Mouse (Mus musculus): ENCODE measurements around the gene Fam160b1. TPM values are rescaled to one million over a fixed set of nuclear protein-coding genes. Genes with fewer than 3 reads are reported as not detected.

The Fam160b1 gene
- polyA plus RNA-seq (2016; fragmentation: Nextera tagmentation; extraction: Ambion mirVana) = 12.6 and 13.1 TPM in 2 replicates

GRCm38 (mm10) chr19:57360341-57361130, at the start of gene Fam160b1:
Gene Fam160b1 (plus strand): TSS chr19:57360680.
- 2% methylated on average over 70 of the region's 70 CpGs for WGBS
- peaks cover 63% of the 10 kb centered on the region for H3K4me1 ChIP-seq

DNA sequence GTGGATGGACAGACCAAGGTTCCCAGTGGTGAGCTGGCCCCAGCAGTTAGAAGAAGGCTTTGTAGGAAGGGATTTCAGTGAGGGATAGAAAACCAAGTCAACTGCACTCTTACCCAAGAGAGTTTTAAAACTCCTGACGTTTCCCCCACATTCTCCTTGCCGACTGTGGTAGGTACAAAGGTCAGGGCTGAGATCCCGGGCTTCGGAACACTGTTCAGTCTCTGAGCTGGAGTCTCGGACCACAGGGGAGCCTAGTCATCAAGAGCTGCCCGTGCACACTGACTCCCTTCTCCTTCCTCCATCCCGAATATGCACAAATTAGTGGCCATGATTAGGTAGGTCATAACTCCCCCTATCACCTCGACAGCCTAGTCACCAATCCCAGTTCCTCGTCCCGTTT, 47.3 kb upstream of the Fam160b1 start:
- H3K4me3 ChIP-seq = no peak overlapping the region
- no peaks in the 10 kb centered on the region for H3K36me3 ChIP-seq (replicated peaks)
- peaks cover 13% of the 10 kb centered on the region for H3K4me1 ChIP-seq
- H3K27me3 ChIP-seq (replicated peaks; ENCODE audit: low read depth, poor library complexity, severe bottlenecking) = peaks cover 57% of the 10 kb centered on the region
- WGBS = 78% methylated on average over 10 of the region's 10 CpGs
- H3K9me3 ChIP-seq = no peaks in the 10 kb centered on the region
- no peak for DNase-seq (ENCODE audit: low spot score)
- no peak overlapping the region for H3K27ac ChIP-seq (replicated peaks)

More at GRCm38 (mm10) chr19:57360341-57361130, at the start of gene Fam160b1:
- Histone ChIP-seq H3K27me3 (replicated peaks; ENCODE audit: low read depth, poor library complexity, severe bottlenecking) (no peaks in the 10 kb centered on the region), H3K36me3 (replicated peaks) (no peaks in the 10 kb centered on the region), H3K27ac (replicated peaks) (peak within 1 kb of the TSS; percentile 99), H3K4me3 (peak within 1 kb of the TSS; percentile 98), H3K9me3 (no peaks in the 10 kb centered on the region)
- peak; percentile 99 for DNase-seq (ENCODE audit: low spot score)

- Histone ChIP-seq H3K9me3 (no peaks in the 10 kb centered on the region), H3K4me1 (peaks cover 13% of the 10 kb centered on the region), H3K27ac (replicated peaks) (no peak overlapping the region), H3K4me3 (peak overlapping the region; percentile 62), H3K36me3 (replicated peaks) (no peaks in the 10 kb centered on the region), H3K27me3 (replicated peaks; ENCODE audit: low read depth, poor library complexity, severe bottlenecking) (peaks cover 57% of the 10 kb centered on the region)
- 80% methylated on average over 3 of the region's 3 CpGs for WGBS
- no peak for DNase-seq (ENCODE audit: low spot score)
These were observed 46.6 kb upstream of the Fam160b1 start for GRCm38 (mm10) chr19:57313891-57314345.

DNA sequence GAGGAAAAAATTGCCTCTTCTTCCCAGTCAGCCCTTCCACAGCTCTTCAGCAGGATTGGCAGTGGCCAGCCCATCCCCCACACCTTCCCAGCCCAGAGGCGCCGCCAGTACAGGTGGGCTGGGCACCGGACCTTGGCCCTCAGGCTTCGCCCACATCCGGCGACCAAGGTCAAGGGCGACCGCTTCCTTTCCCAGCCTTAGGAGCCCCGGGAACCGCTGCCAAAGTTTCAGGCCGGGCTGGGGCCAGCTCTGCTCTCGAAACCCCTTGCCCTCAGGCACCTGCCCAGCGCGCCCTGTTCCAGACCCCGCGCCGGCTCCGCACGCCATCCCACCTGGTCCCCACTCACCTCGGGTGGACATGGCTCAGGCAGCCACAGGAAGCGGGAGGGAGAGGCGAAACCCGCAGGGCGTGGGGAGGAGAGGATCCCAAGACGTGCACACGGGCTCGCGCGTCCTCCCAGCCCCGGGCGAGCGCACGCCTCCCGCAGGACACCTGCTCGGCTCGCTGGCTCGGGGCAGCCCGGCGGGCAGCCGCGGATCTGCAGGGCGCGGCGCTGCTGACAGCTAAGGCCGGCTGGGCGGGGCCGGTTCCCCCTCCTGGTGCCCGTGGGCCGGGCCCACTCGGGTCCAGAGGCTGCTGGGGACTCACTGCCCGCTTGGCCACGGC, 46.0 kb upstream of the Fam160b1 start, which contains the start of gene Ablim1:
Ablim1 (minus strand) TSS at position 574 of the 667 bp plus-strand sequence.
- no peaks in the 10 kb centered on the region for H3K36me3 ChIP-seq (replicated peaks)
- H3K4me1 ChIP-seq = peaks cover 13% of the 10 kb centered on the region
- WGBS = 2% methylated on average over 52 of the region's 52 CpGs
- no peaks in the 10 kb centered on the region for H3K9me3 ChIP-seq
- peaks cover 57% of the 10 kb centered on the region for H3K27me3 ChIP-seq (replicated peaks; ENCODE audit: low read depth, poor library complexity, severe bottlenecking)
- H3K4me3 ChIP-seq = peak within 1 kb of the TSS; percentile 62
- DNase-seq (ENCODE audit: low spot score) = peak; percentile 49
- peak within 1 kb of the TSS; percentile 71 for H3K27ac ChIP-seq (replicated peaks)

- Histone ChIP-seq H3K27ac (replicated peaks) (peak overlapping the region; percentile 71), H3K4me3 (peak overlapping the region; percentile 62), H3K27me3 (replicated peaks; ENCODE audit: low read depth, poor library complexity, severe bottlenecking) (peaks cover 57% of the 10 kb centered on the region), H3K4me1 (peaks cover 13% of the 10 kb centered on the region), H3K9me3 (no peaks in the 10 kb centered on the region), H3K36me3 (replicated peaks) (no peaks in the 10 kb centered on the region)
- DNase-seq (ENCODE audit: low spot score) = no peak
- WGBS = 47% methylated on average over 11 of the region's 11 CpGs
These were observed 45.4 kb upstream of the Fam160b1 start for GRCm38 (mm10) chr19:57315013-57315565.

DNA sequence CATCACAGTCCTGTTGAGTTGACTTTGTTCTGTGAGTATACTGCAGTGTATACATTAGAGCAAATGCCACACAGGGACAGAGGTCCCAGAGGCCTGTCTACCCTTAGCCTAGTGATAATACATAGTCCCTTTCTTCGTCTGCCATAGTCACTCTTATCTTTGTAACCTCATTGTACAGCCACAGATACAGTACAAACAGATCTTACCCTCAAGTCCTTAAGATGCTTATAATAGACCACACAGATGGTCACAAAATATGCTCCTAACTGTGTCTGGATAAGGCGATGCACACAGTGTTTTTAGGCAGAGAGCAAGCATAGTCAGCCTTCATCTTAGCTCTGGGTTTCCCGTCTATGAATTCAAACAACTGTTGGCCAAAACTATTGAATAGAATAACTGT, 43.9 kb upstream of the Fam160b1 start:
- peaks cover 46% of the 10 kb centered on the region for H3K27me3 ChIP-seq (replicated peaks; ENCODE audit: low read depth, poor library complexity, severe bottlenecking)
- no peak overlapping the region for H3K4me3 ChIP-seq
- no peak overlapping the region for H3K27ac ChIP-seq (replicated peaks)
- WGBS = 86% methylated on average over 3 of the region's 3 CpGs
- H3K4me1 ChIP-seq = peaks cover 13% of the 10 kb centered on the region
- H3K36me3 ChIP-seq (replicated peaks) = no peaks in the 10 kb centered on the region
- no peak for DNase-seq (ENCODE audit: low spot score)
- no peaks in the 10 kb centered on the region for H3K9me3 ChIP-seq

DNA sequence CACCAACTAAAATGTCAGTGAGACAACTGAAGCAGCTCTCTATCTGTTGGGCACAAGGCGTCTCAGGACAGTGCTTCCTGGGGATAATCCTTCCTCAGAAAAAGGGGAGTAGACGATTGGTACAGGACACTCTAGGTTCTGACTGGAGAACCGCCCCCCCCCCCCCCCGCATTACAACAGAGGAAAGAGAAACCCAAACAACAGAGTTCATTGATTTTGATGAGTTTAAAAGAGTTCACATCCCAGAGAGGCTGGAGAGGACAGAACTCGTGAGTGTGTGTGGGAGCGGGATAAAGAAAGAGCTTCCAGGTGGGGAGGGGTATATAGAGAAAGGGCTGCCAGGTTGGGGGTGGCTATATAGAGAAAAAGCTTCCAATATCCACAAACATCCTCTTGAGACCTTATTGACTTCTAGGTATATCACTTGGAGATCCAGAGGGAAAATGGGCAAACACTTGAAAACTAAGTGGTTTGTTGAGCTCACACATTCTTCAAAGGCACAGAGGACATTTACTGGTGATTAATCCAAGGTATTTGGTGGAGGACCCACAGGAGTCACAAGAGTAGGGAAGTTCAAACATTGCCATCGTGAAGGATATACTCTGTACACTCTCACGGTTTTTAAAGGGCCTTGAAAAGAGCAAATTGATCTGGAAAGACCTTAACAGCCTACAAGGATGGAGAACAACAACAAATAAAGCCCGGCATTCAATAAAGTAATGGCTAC, 39.7 kb upstream of the Fam160b1 start:
- 74% methylated on average over 9 of the region's 9 CpGs for WGBS

GRCm38 (mm10) chr19:57321839-57322238, 38.6 kb upstream of the Fam160b1 start:
- Histone ChIP-seq H3K4me3 (no peak overlapping the region), H3K4me1 (no peaks in the 10 kb centered on the region), H3K27ac (replicated peaks) (no peak overlapping the region), H3K9me3 (no peaks in the 10 kb centered on the region), H3K36me3 (replicated peaks) (no peaks in the 10 kb centered on the region), H3K27me3 (replicated peaks; ENCODE audit: low read depth, poor library complexity, severe bottlenecking) (peaks cover 12% of the 10 kb centered on the region)
- 86% methylated on average over 3 of the region's 3 CpGs for WGBS
- no peak for DNase-seq (ENCODE audit: low spot score)

More for the DNA sequence above, 39.7 kb upstream of the Fam160b1 start:
- H3K36me3 ChIP-seq (replicated peaks) = no peaks in the 10 kb centered on the region
- H3K27me3 ChIP-seq (replicated peaks; ENCODE audit: low read depth, poor library complexity, severe bottlenecking) = peaks cover 22% of the 10 kb centered on the region
- no peak for DNase-seq (ENCODE audit: low spot score)
- no peaks in the 10 kb centered on the region for H3K4me1 ChIP-seq
- H3K27ac ChIP-seq (replicated peaks) = no peak overlapping the region
- no peak overlapping the region for H3K4me3 ChIP-seq
- no peaks in the 10 kb centered on the region for H3K9me3 ChIP-seq

GRCm38 (mm10) chr19:57322491-57322890, 38.0 kb upstream of the Fam160b1 start:
- Histone ChIP-seq H3K9me3 (no peaks in the 10 kb centered on the region), H3K27me3 (replicated peaks; ENCODE audit: low read depth, poor library complexity, severe bottlenecking) (peaks cover 11% of the 10 kb centered on the region), H3K4me1 (peaks cover 3% of the 10 kb centered on the region; the same call in 1 of the 2 replicates), H3K4me3 (no peak overlapping the region), H3K27ac (replicated peaks) (no peak overlapping the region), H3K36me3 (replicated peaks) (no peaks in the 10 kb centered on the region)
- no peak for DNase-seq (ENCODE audit: low spot score)
- WGBS = 77% methylated on average over 4 of the region's 4 CpGs

- Histone ChIP-seq H3K27me3 (replicated peaks; ENCODE audit: low read depth, poor library complexity, severe bottlenecking) (peaks cover 11% of the 10 kb centered on the region), H3K4me1 (peaks cover 3% of the 10 kb centered on the region; the same call in 1 of the 2 replicates), H3K9me3 (no peaks in the 10 kb centered on the region), H3K36me3 (replicated peaks) (no peaks in the 10 kb centered on the region), H3K4me3 (no peak overlapping the region), H3K27ac (replicated peaks) (no peak overlapping the region)
- 82% methylated on average over 8 of the region's 8 CpGs for WGBS
- no peak for DNase-seq (ENCODE audit: low spot score)
These were observed 37.4 kb upstream of the Fam160b1 start for GRCm38 (mm10) chr19:57323087-57323486.

DNA sequence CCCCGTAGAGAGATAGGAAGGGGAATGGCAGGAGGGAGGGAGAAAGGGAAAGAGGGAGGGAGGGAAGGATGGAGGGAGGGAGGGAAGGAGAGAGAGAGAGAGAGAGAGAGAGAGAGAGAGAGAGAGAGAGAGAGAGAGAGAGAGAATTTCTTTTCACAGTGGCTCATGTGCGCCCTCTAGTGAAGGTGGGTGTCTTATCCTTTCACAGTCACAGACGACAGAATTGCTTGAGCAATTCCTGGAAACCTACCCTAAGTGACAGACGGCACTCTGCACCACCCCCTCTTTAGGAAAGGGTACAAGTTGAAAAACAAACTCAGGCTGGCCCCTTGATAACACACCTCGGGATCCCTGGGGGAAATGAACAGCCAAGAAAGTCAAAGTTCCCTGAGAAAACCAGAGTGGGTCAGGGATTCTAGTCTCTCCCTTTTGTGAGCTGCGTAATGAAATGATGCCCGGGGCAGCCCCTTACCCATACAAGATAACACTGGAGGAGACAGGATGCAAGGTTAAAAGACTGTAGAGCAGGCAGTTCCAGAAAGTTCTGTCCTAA, 34.7 kb upstream of the Fam160b1 start:
- Histone ChIP-seq H3K4me1 (peaks cover 3% of the 10 kb centered on the region; the same call in 1 of the 2 replicates), H3K4me3 (no peak overlapping the region), H3K27me3 (replicated peaks; ENCODE audit: low read depth, poor library complexity, severe bottlenecking) (peaks cover 11% of the 10 kb centered on the region), H3K27ac (replicated peaks) (no peak overlapping the region), H3K9me3 (no peaks in the 10 kb centered on the region), H3K36me3 (replicated peaks) (no peaks in the 10 kb centered on the region)
- DNase-seq (ENCODE audit: low spot score) = peak; percentile 60
- 33% methylated on average over 7 of the region's 7 CpGs for WGBS

- no peaks in the 10 kb centered on the region for H3K36me3 ChIP-seq (replicated peaks)
- no peaks in the 10 kb centered on the region for H3K9me3 ChIP-seq
- peaks cover 11% of the 10 kb centered on the region for H3K27me3 ChIP-seq (replicated peaks; ENCODE audit: low read depth, poor library complexity, severe bottlenecking)
- H3K27ac ChIP-seq (replicated peaks) = no peak overlapping the region
- peaks cover 8% of the 10 kb centered on the region; the same call in 1 of the 2 replicates for H3K4me1 ChIP-seq
- H3K4me3 ChIP-seq = no peak overlapping the region
- no peak for DNase-seq (ENCODE audit: low spot score)
These were observed 32.8 kb upstream of the Fam160b1 start for GRCm38 (mm10) chr19:57327679-57328078.

Data from embryonic facial prominence, embryonic 10.5 days (tissue).